Mouse (Mus musculus) cerebellum, adult 18-20 months (tissue): ENCODE measurements around the gene Cyp3a41b.
"Not testable (repeated sequence)": the region's sequence is repeated elsewhere in the genome, so short reads cannot be mapped to it uniquely, and the experiment has no call there.

Experiments used
- DNase-seq, 2 experiments: peaks; one replicate each; pipeline ENCODE4 v3.0.0; 2021

The Cyp3a41b gene

GRCm38 (mm10) chr5:145584630-145585029 is at the start of gene Cyp3a41b:
Gene Cyp3a41b, minus strand, starts transcription at chr5:145584730.
- DNase-seq, result not testable (repeated sequence)

- DNase-seq, result not testable (repeated sequence)
These were observed 47.8 kb upstream of the Cyp3a41b start for GRCm38 (mm10) chr5:145632286-145632685.

- DNase-seq, result not testable (repeated sequence)
These were observed 20.4 kb upstream of the Cyp3a41b start for GRCm38 (mm10) chr5:145604891-145605290.

GRCm38 (mm10) chr5:145597851-145598250 is 13.3 kb upstream of the Cyp3a41b start:
- not testable (repeated sequence) for DNase-seq

- not testable (repeated sequence) for DNase-seq
These were observed 7.2 kb downstream of the Cyp3a41b start for GRCm38 (mm10) chr5:145577321-145577720.

GRCm38 (mm10) chr5:145575660-145576059 is 8.9 kb downstream of the Cyp3a41b start:
- DNase-seq, result not testable (repeated sequence)

GRCm38 (mm10) chr5:145571922-145572321 is 12.6 kb downstream of the Cyp3a41b start:
- DNase-seq, result not testable (repeated sequence)
